ENCODE assay signal across 28 mouse cellular contexts in genomic region chr4:82879152-82879551, GRCm38 (mm10). TPM values are rescaled to one million over a fixed set of nuclear protein-coding genes. Genes with fewer than 3 reads are reported as not detected.
A peak's percentile ranks its signal among the peaks of the same experiment; 100 is the strongest.
DNase-seq lines count a peak whose midpoint lies in the region; ATAC-seq and TF ChIP-seq lines count a peak whose summit lies in the region.
"Had no signal": no experiment of that assay in that cellular context is flagged by ENCODE, and none has a peak within 500 bp of the region (broad histone marks: within the 10 kb centered on the region; RNA-seq: fewer than 3 reads in every experiment).

No protein-coding gene starts in this region.

- no peaks in the 10 kb centered on the region for H3K36me3 ChIP-seq in forebrain, embryonic 14.5 days (ENCODE audit: control insufficient read depth, insufficient read depth, low read length)
- H3K36me3 ChIP-seq in forebrain, embryonic 11.5 days (ENCODE audit: control insufficient read depth, insufficient read depth, low read length): no peaks in the 10 kb centered on the region
- H3K36me3 ChIP-seq: embryonic facial prominence, embryonic 15.5 days; heart, embryonic 10.5 days; limb, embryonic 12.5 days had no signal

- no peaks in the 10 kb centered on the region for H3K9me3 ChIP-seq in forebrain, embryonic 14.5 days (replicated peaks; ENCODE audit: control insufficient read depth, low read length)
- no peaks in the 10 kb centered on the region for H3K9me3 ChIP-seq in forebrain, embryonic 11.5 days (ENCODE audit: control insufficient read depth, low read length)
- H3K9me3 ChIP-seq: embryonic facial prominence, embryonic 15.5 days; heart, embryonic 10.5 days; limb, embryonic 12.5 days had no signal

- no peak for TF ChIP-seq CTCF in lung, adult 2 months (IDR thresholded peaks at IDR 0.05; ENCODE audit: insufficient read depth, low read length)
- TF ChIP-seq CTCF in brain, embryonic 14.5 days (IDR thresholded peaks at IDR 0.05; ENCODE audit: borderline replicate concordance, extremely low read depth, insufficient read depth, insufficient read length): no peak

- peak; percentile 47 for DNase-seq in forebrain, embryonic 14.5 days (ENCODE audit: low spot score)
- no peak for DNase-seq in forebrain, embryonic 11.5 days (ENCODE audit: low spot score)
- DNase-seq in lung, adult 18-20 months: peak; percentile 12 to 47
- DNase-seq in lung, adult 2 months: no peak
- peak; percentile 59 for DNase-seq in brain, embryonic 14.5 days (ENCODE audit: low read depth)
- peak; percentile 47 for DNase-seq in lung, postnatal 25 days (ENCODE audit: low spot score)
- no peak for DNase-seq in gastrocnemius, postnatal 4 days (ENCODE audit: low spot score in 2 of 2)
- no peak for DNase-seq in adrenal gland, postnatal 14 days
- DNase-seq: adrenal gland, postnatal 10 days; cerebellum, adult 9-11 months; gastrocnemius, postnatal 25 days; heart, postnatal 4 days; kidney, adult 2 months had no signal

- no peak; the same call in 1 of the 2 replicates for ATAC-seq in forebrain, embryonic 14.5 days
- ATAC-seq in forebrain, embryonic 11.5 days (replicated peaks; ENCODE audit: low FRiP score): no peak

- TF ChIP-seq POLR2A in lung, adult 2 months (IDR thresholded peaks at IDR 0.05; ENCODE audit: borderline replicate concordance, extremely low read depth, low read depth, low read length): no peak
- no peak for TF ChIP-seq POLR2A in brain, embryonic 14.5 days (IDR thresholded peaks at IDR 0.05; ENCODE audit: borderline replicate concordance, extremely low read depth, insufficient read depth, insufficient read length, poor library complexity, severe bottlenecking)

- no peaks in the 10 kb centered on the region for H3K27me3 ChIP-seq in forebrain, embryonic 14.5 days (replicated peaks; ENCODE audit: control insufficient read depth, insufficient read depth, low read length)
- no peaks in the 10 kb centered on the region for H3K27me3 ChIP-seq in forebrain, embryonic 11.5 days (ENCODE audit: control insufficient read depth, insufficient read depth, low read length)
- H3K27me3 ChIP-seq: embryonic facial prominence, embryonic 15.5 days; limb, embryonic 12.5 days had no signal

- no peak overlapping the region for H3K9ac ChIP-seq in forebrain, embryonic 14.5 days (ENCODE audit: low read length)
- no peak overlapping the region for H3K9ac ChIP-seq in forebrain, embryonic 11.5 days (ENCODE audit: low read length)
- H3K9ac ChIP-seq: embryonic facial prominence, embryonic 15.5 days; hindbrain, embryonic 14.5 days; limb, embryonic 12.5 days had no signal

- H3K4me2 ChIP-seq in forebrain, embryonic 14.5 days (ENCODE audit: low read length): no peak overlapping the region
- H3K4me2 ChIP-seq in forebrain, embryonic 11.5 days (ENCODE audit: low read depth, low read length, severe bottlenecking): no peak overlapping the region
- H3K4me2 ChIP-seq: embryonic facial prominence, embryonic 15.5 days; hindbrain, embryonic 14.5 days; limb, embryonic 12.5 days; liver, embryonic 11.5 days had no signal

- no peak overlapping the region for H3K27ac ChIP-seq in forebrain, embryonic 14.5 days (ENCODE audit: low read depth, low read length)
- H3K27ac ChIP-seq in forebrain, embryonic 11.5 days (ENCODE audit: low read depth, low read length): no peak overlapping the region
- H3K27ac ChIP-seq: embryonic facial prominence, embryonic 15.5 days; heart, embryonic 10.5 days; hindbrain, embryonic 14.5 days; kidney, postnatal 0 days; limb, embryonic 12.5 days; macrophage had no signal

- no peak overlapping the region for H3K4me3 ChIP-seq in forebrain, embryonic 14.5 days (ENCODE audit: low read depth, low read length)
- no peak overlapping the region for H3K4me3 ChIP-seq in forebrain, embryonic 11.5 days (ENCODE audit: low read depth, low read length)
- H3K4me3 ChIP-seq in lung, adult 2 months (replicated peaks; ENCODE audit: extremely low read depth, low read depth, low read length): no peak overlapping the region
- H3K4me3 ChIP-seq: embryonic facial prominence, embryonic 15.5 days; heart, embryonic 10.5 days; limb, embryonic 12.5 days had no signal

- WGBS in forebrain, embryonic 14.5 days: 74% methylated on average over 6 of the region's 6 CpGs
- 87% methylated on average over 6 of the region's 6 CpGs for WGBS in forebrain, embryonic 11.5 days
- WGBS in lung, adult 2 months: 58% methylated on average over 6 of the region's 6 CpGs

- no peaks in the 10 kb centered on the region; the same call in 1 of the 2 replicates for H3K4me1 ChIP-seq in forebrain, embryonic 14.5 days (ENCODE audit: control insufficient read depth, insufficient read depth, low read length)
- H3K4me1 ChIP-seq in forebrain, embryonic 11.5 days (replicated peaks; ENCODE audit: control insufficient read depth, insufficient read depth, low read length): no peaks in the 10 kb centered on the region
- no peaks in the 10 kb centered on the region for H3K4me1 ChIP-seq in lung, adult 2 months (ENCODE audit: control insufficient read depth, insufficient read depth, low read length)
- H3K4me1 ChIP-seq: heart, embryonic 10.5 days had no signal

RNA-seq across cellular contexts. Expression of gene Cer1, which starts 5.8 kb away (rescaled TPM):
- polyA plus RNA-seq in forebrain, embryonic 14.5 days (2014; fragmentation: Nextera tagmentation; extraction: Ambion mirVana): 0.10 TPM in 1 of 2 replicates, not detected in the other
- not detected in 2 replicates for polyA plus RNA-seq in forebrain, embryonic 11.5 days (2014; fragmentation: Nextera tagmentation; extraction: Ambion mirVana)
- not detected in 2 replicates for polyA plus RNA-seq in lung, adult 2 months (2012; rRNA removed)
- polyA plus RNA-seq in brain, embryonic 14.5 days (2012; rRNA removed): 0.05 and 0.21 TPM in 2 replicates
- total RNA-seq in gastrocnemius, postnatal 4 days (2021): under 1 TPM; 0.16 to 0.32 TPM
- total RNA-seq in adrenal gland, postnatal 14 days (2021): not detected in 2 replicates
- total RNA-seq: adrenal gland, postnatal 10 days; common myeloid progenitor, adult 5-6 weeks; gastrocnemius, postnatal 25 days; heart, postnatal 4 days; layer of hippocampus, postnatal 36 days; midbrain, postnatal 0 days had no signal
- polyA plus RNA-seq: heart, embryonic 10.5 days; heart, embryonic 16.5 days; hindbrain, embryonic 14.5 days; kidney, adult 2 months; kidney, postnatal 0 days; large intestine, adult 2 months; liver, embryonic 11.5 days; macrophage; midbrain, postnatal 0 days; neural tube, embryonic 14.5 days; testis, adult 2 months; urinary bladder, adult 2 months had no signal

RNA-seq across cellular contexts. Expression of gene Zdhhc21, which starts 19.4 kb away (rescaled TPM):
- polyA plus RNA-seq in forebrain, embryonic 14.5 days (2014; fragmentation: Nextera tagmentation; extraction: Ambion mirVana): 13.1 and 15.7 TPM in 2 replicates
- polyA plus RNA-seq in forebrain, embryonic 11.5 days (2014; fragmentation: Nextera tagmentation; extraction: Ambion mirVana): 14.2 and 15.6 TPM in 2 replicates
- polyA plus RNA-seq in lung, adult 2 months (2012; rRNA removed): 2.9 and 4.3 TPM in 2 replicates
- 12.4 and 14.7 TPM in 2 replicates for polyA plus RNA-seq in brain, embryonic 14.5 days (2012; rRNA removed)
- total RNA-seq in gastrocnemius, postnatal 4 days (2021): 10 to 100 TPM; 14.4 to 14.6 TPM
- total RNA-seq in adrenal gland, postnatal 14 days (2021): 16.1 and 17.2 TPM in 2 replicates

Comparison
In these comparisons a context has a peak if more than half of its experiments do, and no peak if none do; other contexts are left out.
1. DNase-seq: peak in forebrain, embryonic 14.5 days (single experiment), lung, adult 18-20 months (2 of 2), brain, embryonic 14.5 days (single experiment) and lung, postnatal 25 days (single experiment); none in forebrain, embryonic 11.5 days (single experiment), lung, adult 2 months (single experiment), gastrocnemius, postnatal 4 days (0 of 2) and adrenal gland, postnatal 14 days (single experiment).